Mouse (Mus musculus) hindbrain, embryonic 13.5 days (tissue): ENCODE data around the gene Sema3f. TPM values are rescaled to one million over a fixed set of nuclear protein-coding genes. Genes with fewer than 3 reads are reported as not detected.
A peak's percentile ranks its signal among the peaks of the same experiment; 100 is the strongest.

ENCODE experiments used
- ATAC-seq: fragments of 200-750 bp; cut with Nextera tagmentation; 2 replicates; pipeline ENCODE4 v1.8.0; 2017; ENCODE audit warnings: moderate TSS enrichment; ENCODE audit not compliant: low FRiP score
- H3K27ac ChIP-seq: fragments of 300-500 bp; sonication (generic); 2 replicates; pipeline ENCODE4 v1.5.1; 2015; ENCODE audit warnings: inconsistent platforms, mild to moderate bottlenecking, moderate library complexity
- H3K27me3 ChIP-seq: fragments of 300-500 bp; sonication (generic); 2 replicates; pipeline ENCODE4 v1.6.1; 2015; ENCODE audit warnings: mild to moderate bottlenecking, inconsistent platforms
- H3K36me3 ChIP-seq: fragments of 300-500 bp; sonication (generic); 2 replicates; pipeline ENCODE4 v1.6.1; 2015; ENCODE audit warnings: mild to moderate bottlenecking, inconsistent platforms
- H3K4me1 ChIP-seq: fragments of 300-500 bp; sonication (generic); replicated peaks from 2 replicates; pipeline ENCODE4 v1.6.1; 2015; ENCODE audit warnings: inconsistent platforms
- H3K4me2 ChIP-seq: fragments of 300-500 bp; sonication (generic); 2 replicates; pipeline ENCODE4 v1.6.1; 2015; ENCODE audit warnings: inconsistent platforms, mild to moderate bottlenecking, moderate library complexity
- H3K4me3 ChIP-seq: fragments of 300-500 bp; sonication (generic); 2 replicates; pipeline ENCODE4 v1.5.1; 2015; ENCODE audit warnings: mild to moderate bottlenecking, inconsistent platforms
- H3K9ac ChIP-seq: fragments of 300-500 bp; sonication (generic); 2 replicates; pipeline ENCODE4 v1.6.1; 2015; ENCODE audit warnings: mild to moderate bottlenecking, inconsistent platforms
- H3K9me3 ChIP-seq: fragments of 300-500 bp; sonication (generic); 2 replicates; pipeline ENCODE4 v1.6.1; 2016; ENCODE audit warnings: inconsistent platforms
- WGBS: fragments of 180-500 bp; shearing (Covaris S2); methylation state at CpG from one replicate; pipeline ENCODE4 v1.1.7; 2015; 5-methylcytosine and 5-hydroxymethylcytosine counted together
- polyA plus RNA-seq: library from polyadenylated mRNA; unstranded; fragments of >200 nt; fragmentation: Nextera tagmentation; extraction: Ambion mirVana; gene quantifications from 2 replicates; pipeline ENCODE4 v1.2.1, GENCODE M21; 2015

The Sema3f gene
- polyA plus RNA-seq, result 16.4 and 17.0 TPM in 2 replicates

DNA sequence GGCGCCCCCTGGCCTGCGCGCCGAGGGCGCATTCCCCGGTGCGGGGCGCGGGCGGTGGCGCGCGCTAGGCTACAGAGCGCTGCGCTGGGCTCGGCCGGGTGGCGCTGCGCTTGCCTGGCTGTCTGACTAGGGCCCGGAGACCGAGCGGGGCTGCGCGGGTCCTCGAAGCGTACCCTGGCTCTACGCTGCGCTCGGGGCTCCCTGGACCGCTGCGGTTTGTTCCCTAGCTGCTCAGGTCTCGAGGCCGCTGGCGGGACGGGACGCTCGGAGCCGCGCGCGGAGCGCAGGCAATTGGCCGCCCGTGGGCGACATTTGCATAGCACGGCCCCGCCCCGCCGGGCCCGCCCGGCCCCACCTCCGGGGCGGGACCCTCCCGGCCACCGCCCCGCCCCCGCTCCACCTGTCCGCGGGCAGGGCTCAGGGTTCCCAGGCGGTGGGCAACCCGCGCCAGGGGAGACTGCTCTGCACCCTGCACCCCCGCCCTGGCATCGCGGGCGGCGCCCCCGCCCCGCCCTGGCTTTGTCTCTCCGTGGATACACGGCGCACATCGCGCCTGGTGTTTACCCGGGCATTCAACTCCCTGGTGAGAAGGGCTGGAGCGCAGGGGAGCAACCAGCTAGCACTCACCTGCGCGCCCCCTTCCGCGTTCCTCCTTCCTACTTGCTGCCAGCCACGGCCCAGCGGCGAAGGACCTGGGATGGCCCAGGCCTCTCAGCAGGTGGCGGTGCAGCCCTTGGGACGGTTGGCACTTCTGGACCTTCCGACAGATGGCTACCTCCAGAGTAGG lies at the start of gene Sema3f:
TSS of gene Sema3f (minus strand) at position 779 of the 787 bp plus-strand sequence.
- under 1% methylated on average over 61 of the region's 86 CpGs for WGBS
- Histone ChIP-seq H3K36me3 (peaks cover 7% of the 10 kb centered on the region), H3K4me3 (peak within 1 kb of the TSS; percentile 83), H3K27me3 (peaks cover 45% of the 10 kb centered on the region), H3K4me2 (peak within 1 kb of the TSS; percentile 90), H3K9me3 (no peaks in the 10 kb centered on the region), H3K4me1 (peaks cover 64% of the 10 kb centered on the region), H3K27ac (peak within 1 kb of the TSS; percentile 92), H3K9ac (peak within 1 kb of the TSS; percentile 97)
- ATAC-seq, result peak; percentile 77

DNA sequence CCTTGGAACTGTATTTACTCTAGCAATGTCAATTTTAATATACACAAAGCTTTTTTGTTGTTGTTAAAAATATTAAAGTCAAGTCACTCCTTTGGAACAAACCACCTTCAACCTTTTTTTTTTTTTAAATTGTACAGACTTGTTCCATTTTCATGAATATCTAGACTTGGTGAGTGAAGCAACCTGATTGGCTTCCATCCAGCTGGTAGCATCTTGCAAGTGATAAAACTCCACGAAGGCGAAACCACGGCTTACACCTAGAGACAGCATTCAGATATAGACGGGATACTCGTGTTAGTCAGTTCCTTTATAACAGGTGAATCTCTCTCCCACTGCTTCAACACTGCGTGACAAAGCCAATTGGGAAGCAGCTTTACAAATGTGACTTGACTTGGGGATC lies 49.3 kb upstream of the Sema3f start:
- no peak for ATAC-seq
- H3K4me3 ChIP-seq, result no peak overlapping the region
- no peaks in the 10 kb centered on the region for H3K9me3 ChIP-seq
- 94% methylated on average over 6 of the region's 6 CpGs for WGBS
- H3K4me2 ChIP-seq, result no peak overlapping the region
- H3K36me3 ChIP-seq, result peaks cover 91% of the 10 kb centered on the region
- H3K27ac ChIP-seq, result no peak overlapping the region
- H3K27me3 ChIP-seq, result no peaks in the 10 kb centered on the region
- H3K4me1 ChIP-seq, result no peaks in the 10 kb centered on the region
- no peak overlapping the region for H3K9ac ChIP-seq

DNA sequence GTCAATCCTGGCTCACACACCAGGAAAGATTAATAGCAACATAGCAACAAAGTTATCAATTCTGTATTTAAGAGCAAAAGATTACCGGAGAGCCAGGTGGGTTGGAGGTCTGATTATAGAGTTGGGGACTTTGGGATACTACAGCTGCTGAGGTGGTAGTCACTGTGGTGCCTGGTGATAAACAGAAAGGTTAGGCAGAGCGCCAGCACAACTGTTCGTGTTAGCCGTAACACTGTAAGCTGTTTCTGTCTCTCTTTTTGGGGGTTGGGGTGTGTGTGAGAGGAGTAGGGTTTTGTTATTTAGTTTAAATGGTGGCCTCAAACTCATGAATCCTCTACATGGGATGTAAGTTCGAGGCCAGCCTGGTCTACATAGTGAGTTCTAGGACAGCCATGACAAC lies 40.1 kb upstream of the Sema3f start:
- no peak overlapping the region for H3K4me2 ChIP-seq
- WGBS, result 98% methylated on average over 5 of the region's 5 CpGs
- no peak overlapping the region for H3K4me3 ChIP-seq
- no peaks in the 10 kb centered on the region for H3K27me3 ChIP-seq
- peaks cover 94% of the 10 kb centered on the region for H3K36me3 ChIP-seq
- H3K27ac ChIP-seq, result no peak overlapping the region
- no peaks in the 10 kb centered on the region for H3K4me1 ChIP-seq
- H3K9ac ChIP-seq, result no peak overlapping the region
- no peak for ATAC-seq
- no peaks in the 10 kb centered on the region for H3K9me3 ChIP-seq

DNA sequence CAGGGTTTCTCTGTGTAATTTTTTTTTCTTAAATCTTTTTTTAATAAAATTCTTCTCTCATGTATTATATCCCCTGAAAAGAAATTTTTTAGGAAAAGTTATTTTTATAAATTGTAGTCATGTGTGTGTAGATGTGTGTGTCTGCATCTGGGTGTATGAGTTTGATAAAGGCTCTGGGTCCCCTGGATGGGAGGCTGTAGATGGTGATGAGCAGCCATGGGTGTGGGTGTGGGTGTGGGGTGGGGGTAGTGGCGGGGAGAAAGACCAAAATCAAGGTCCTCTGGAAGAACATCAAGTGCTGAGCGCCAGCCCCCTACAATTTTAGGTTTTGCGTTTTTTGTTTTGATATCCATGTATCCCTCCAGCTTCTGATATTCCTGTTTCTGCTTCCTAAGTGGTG lies 37.8 kb upstream of the Sema3f start:
- Histone ChIP-seq H3K27ac (no peak overlapping the region), H3K9me3 (no peaks in the 10 kb centered on the region), H3K9ac (no peak overlapping the region), H3K36me3 (peaks cover 96% of the 10 kb centered on the region), H3K4me2 (no peak overlapping the region), H3K4me3 (no peak overlapping the region), H3K4me1 (no peaks in the 10 kb centered on the region), H3K27me3 (no peaks in the 10 kb centered on the region)
- no peak for ATAC-seq
- 93% methylated on average over 3 of the region's 3 CpGs for WGBS

DNA sequence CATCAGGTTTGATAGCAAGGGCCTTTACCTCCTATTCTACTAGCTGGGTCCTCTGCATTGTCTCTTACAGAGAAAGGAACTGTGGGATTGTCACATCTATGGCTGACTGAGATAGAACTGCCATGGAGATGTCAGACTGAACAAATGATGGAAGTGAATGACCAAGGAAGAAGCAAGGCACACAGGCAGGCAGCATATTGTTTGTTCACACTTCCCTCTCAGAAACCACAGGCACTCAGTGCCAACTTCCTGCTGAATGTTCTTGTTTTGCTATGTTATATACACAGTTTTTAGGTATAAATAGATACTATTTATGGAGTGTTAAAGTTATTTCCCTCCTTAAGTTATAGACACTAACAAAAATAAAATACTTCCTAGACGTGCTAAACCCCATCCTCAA lies 37.0 kb upstream of the Sema3f start:
- no peaks in the 10 kb centered on the region for H3K27me3 ChIP-seq
- WGBS, result 100% methylated on average over 1 of the region's 1 CpGs
- H3K9me3 ChIP-seq, result no peaks in the 10 kb centered on the region
- peaks cover 98% of the 10 kb centered on the region for H3K36me3 ChIP-seq
- H3K4me2 ChIP-seq, result no peak overlapping the region
- H3K9ac ChIP-seq, result no peak overlapping the region
- no peak for ATAC-seq
- H3K4me3 ChIP-seq, result no peak overlapping the region
- no peak overlapping the region for H3K27ac ChIP-seq
- no peaks in the 10 kb centered on the region for H3K4me1 ChIP-seq

DNA sequence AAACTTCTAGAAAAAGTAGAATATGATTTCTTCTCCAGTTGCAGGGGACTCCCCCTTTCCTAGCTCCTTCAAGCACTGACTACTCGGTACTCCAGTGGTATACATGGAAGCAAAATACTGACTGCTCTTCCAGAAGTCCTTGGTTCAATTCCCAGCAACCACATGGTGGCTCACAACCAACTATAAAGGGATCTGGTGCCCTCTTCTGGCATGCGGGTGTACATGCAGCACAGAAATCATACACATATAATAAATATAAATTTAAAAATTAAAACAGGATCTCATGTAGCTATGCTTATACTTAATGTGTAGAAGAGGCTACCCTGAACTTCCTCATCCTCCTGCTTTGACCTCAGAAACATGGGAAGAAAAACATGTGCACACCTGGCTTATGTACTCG lies 36.4 kb upstream of the Sema3f start:
- no peak overlapping the region for H3K4me2 ChIP-seq
- H3K4me3 ChIP-seq, result no peak overlapping the region
- H3K9ac ChIP-seq, result no peak overlapping the region
- peaks cover 98% of the 10 kb centered on the region for H3K36me3 ChIP-seq
- no peaks in the 10 kb centered on the region for H3K9me3 ChIP-seq
- H3K4me1 ChIP-seq, result no peaks in the 10 kb centered on the region
- no peak for ATAC-seq
- H3K27me3 ChIP-seq, result no peaks in the 10 kb centered on the region
- WGBS, result 96% methylated on average over 3 of the region's 3 CpGs
- H3K27ac ChIP-seq, result no peak overlapping the region

DNA sequence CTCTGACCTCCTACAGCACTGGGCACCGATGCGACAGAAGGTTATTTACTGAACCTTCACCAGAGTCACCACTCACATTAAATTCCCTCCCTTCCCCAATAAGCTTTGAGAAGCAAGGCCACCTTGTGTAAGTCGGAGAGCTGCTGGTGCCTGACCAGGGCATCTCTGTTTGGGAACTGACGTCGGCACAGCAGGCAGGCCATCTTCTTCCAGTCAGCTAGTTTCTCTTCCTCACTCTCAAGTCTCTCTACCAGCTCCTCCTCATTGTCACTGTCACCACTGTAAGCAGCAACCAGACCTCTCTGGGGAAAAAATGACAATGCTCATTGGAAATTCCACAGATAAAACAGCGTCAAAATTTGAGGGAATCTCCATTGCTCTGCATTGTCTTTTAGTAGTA lies 33.8 kb upstream of the Sema3f start:
- no peak overlapping the region for H3K9ac ChIP-seq
- WGBS, result 94% methylated on average over 6 of the region's 6 CpGs
- no peak overlapping the region for H3K4me3 ChIP-seq
- H3K9me3 ChIP-seq, result no peaks in the 10 kb centered on the region
- H3K36me3 ChIP-seq, result peaks cover 98% of the 10 kb centered on the region
- H3K4me2 ChIP-seq, result no peak overlapping the region
- H3K27me3 ChIP-seq, result no peaks in the 10 kb centered on the region
- no peak for ATAC-seq
- no peak overlapping the region for H3K27ac ChIP-seq
- H3K4me1 ChIP-seq, result no peaks in the 10 kb centered on the region

DNA sequence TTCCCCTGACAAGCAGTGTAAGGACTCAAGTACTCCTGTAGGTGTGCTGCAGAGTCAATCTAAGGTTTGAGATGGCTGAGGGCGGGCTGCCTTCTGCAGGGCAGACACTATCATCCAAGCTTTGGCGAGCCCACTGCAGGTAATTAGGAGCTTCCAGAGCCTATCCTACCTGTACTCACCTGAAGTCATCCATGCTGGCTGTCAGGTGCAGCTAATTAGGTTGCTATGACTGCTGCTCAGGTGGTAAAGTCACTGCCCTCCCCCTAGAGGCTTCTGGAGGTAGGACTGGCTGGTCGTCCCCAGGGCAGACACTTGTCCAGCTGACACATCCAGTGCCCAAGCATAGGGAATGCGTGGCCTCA lies 28.5 kb upstream of the Sema3f start:
- Histone ChIP-seq H3K4me2 (no peak overlapping the region), H3K4me1 (peaks cover 41% of the 10 kb centered on the region), H3K9ac (no peak overlapping the region), H3K36me3 (peaks cover 58% of the 10 kb centered on the region), H3K9me3 (no peaks in the 10 kb centered on the region), H3K4me3 (no peak overlapping the region), H3K27me3 (0 out of 2 replicates have a peak, but pooled peaks cover 6% of the 10 kb centered on the region), H3K27ac (peak overlapping the region; percentile 64)
- WGBS, result 50% methylated on average over 4 of the region's 4 CpGs
- peak; percentile 26 for ATAC-seq

DNA sequence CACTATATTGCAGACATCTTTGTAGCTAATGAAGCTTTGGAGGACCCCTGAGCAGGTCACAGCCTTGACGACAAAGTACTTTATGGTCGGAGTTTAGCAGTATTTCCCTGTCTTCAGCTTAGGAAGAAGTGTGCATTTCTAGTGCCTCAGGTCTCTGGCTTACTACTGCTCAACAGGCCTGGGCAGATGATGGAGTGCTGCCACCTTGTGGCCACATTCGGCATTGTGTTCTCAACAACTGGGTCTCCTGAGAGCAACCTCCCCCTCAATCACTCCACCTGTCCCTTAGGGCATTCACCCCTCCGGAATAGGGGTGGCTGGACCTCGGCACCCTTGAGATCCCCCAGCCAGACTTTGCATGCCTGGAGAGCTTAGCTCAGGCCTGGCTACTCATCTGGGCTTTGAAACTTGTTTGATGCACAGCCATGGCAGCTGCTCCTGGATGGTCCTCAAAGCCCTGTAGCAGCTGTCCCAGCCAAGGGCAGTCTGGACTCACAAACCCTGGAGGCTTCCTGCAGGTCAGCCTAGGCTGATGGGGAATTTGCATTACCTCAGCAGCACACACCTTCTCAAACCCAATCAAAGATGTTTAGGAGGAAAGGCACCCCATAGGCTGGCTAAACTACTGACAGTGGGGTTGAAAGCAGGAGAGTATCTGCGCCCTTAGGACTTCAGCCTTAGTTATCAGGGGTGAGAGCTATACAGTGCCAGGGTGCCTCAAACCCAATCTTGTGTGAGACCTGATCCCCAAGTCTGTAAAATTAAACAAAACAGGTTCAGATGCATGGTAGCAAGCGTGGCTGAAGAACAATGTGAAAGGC lies 28.0 kb upstream of the Sema3f start:
- peaks cover 52% of the 10 kb centered on the region for H3K36me3 ChIP-seq
- 21% methylated on average over 7 of the region's 7 CpGs for WGBS
- H3K4me1 ChIP-seq, result peaks cover 41% of the 10 kb centered on the region
- H3K4me3 ChIP-seq, result no peak overlapping the region
- peak; percentile 59 for ATAC-seq
- H3K9me3 ChIP-seq, result no peaks in the 10 kb centered on the region
- no peak overlapping the region for H3K9ac ChIP-seq
- H3K27ac ChIP-seq, result peak overlapping the region; percentile 64
- 0 out of 2 replicates have a peak, but pooled peaks cover 6% of the 10 kb centered on the region for H3K27me3 ChIP-seq
- H3K4me2 ChIP-seq, result no peak overlapping the region

DNA sequence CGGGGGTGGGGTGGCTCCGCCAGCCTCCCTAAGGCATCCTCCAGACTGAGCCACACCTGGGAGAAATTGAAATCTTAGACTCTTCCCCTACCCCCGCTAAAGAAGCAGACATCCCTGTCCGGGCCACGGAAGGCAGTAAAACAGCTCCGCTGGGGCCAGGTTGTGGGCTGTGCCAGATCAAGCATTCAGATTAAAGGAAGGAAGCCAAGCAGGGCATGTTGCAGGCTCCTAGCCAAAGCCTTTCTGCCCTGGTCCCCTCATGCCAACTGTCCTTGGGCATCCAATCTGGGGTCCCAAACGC lies 25.9 kb upstream of the Sema3f start:
- no peaks in the 10 kb centered on the region for H3K9me3 ChIP-seq
- peak overlapping the region; percentile 45 for H3K4me2 ChIP-seq
- H3K4me1 ChIP-seq, result peaks cover 45% of the 10 kb centered on the region
- H3K27ac ChIP-seq, result peak overlapping the region; percentile 85
- peaks cover 31% of the 10 kb centered on the region for H3K36me3 ChIP-seq
- 3% methylated on average over 7 of the region's 7 CpGs for WGBS
- H3K27me3 ChIP-seq, result 0 out of 2 replicates have a peak, but pooled peaks cover 6% of the 10 kb centered on the region
- peak overlapping the region; percentile 9; the same call in 1 of the 2 replicates for H3K4me3 ChIP-seq
- H3K9ac ChIP-seq, result peak overlapping the region; percentile 64
- ATAC-seq, result peak; percentile 9; the same call in 1 of the 2 replicates

DNA sequence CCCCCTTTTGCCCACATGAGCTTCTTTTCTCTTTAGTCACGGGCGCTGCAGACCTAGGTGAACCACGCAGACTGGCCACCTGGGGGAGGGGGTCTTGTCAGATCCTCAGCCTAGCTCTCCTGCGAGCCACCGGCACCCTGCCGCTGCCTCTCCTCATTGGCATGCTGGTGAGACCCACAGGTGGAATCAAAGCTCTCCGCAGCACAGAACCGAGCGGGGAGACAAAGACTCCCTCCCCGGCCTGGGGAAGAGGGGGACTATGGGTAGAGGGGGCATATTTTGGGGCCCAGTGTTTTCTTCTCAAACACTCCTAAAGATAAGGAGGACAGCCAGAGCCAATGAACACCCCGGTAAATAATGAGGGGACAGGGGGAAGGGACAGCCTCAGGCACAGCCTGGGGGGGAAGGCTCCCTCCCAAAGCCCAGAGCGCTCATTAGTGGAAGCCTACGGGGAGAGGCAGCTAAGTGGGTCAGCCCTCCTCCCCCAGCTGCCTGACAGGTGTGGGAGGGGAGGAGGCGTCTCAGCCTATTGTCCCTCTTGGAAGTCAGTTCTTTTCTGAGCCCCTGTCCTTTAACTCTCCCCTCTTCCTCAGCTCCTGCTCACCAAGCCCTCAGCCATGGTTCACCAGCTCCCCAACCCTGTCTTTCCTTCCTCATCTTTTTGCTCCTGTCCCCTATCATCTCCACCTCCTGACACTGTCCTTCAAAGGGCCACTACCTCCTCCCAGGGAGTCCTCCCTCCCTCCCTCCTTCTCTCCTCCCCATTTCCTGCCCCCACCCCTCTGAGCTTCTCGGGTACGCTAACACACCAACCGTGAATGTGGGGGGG lies 25.3 kb upstream of the Sema3f start:
- ATAC-seq, result no peak

DNA sequence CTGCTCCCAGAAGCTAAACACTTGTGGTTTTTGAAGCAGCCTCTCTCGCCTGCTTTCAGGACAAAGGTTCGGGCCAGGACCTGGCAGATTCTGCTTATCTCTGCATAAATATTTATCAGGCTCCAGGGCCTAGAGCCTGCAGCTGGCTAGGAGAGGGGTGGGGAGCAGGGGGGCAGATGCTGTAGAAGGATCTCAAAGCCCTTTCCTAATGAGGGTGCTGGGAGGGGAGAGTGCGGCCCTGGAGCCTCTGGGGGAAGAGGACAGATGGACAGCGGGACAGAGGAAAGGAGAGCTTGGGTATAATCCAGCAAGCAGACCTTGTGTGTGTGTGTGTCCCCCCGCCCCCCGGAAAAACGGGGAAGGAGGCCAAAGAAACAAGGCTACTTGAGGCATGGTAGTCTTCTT lies 24.3 kb upstream of the Sema3f start:
- Histone ChIP-seq H3K27me3 (0 out of 2 replicates have a peak, but pooled peaks cover 6% of the 10 kb centered on the region), H3K36me3 (peaks cover 15% of the 10 kb centered on the region), H3K4me1 (peaks cover 60% of the 10 kb centered on the region), H3K4me2 (no peak overlapping the region), H3K9me3 (no peaks in the 10 kb centered on the region), H3K4me3 (no peak overlapping the region), H3K27ac (peak overlapping the region; percentile 85), H3K9ac (no peak overlapping the region)
- ATAC-seq, result no peak
- WGBS, result 18% methylated on average over 7 of the region's 7 CpGs

More for the DNA sequence above, 25.3 kb upstream of the Sema3f start:
- Histone ChIP-seq H3K27ac (peak overlapping the region; percentile 85), H3K9me3 (no peaks in the 10 kb centered on the region), H3K4me1 (peaks cover 50% of the 10 kb centered on the region), H3K9ac (peak overlapping the region; percentile 64), H3K27me3 (0 out of 2 replicates have a peak, but pooled peaks cover 6% of the 10 kb centered on the region), H3K4me2 (peak overlapping the region; percentile 45), H3K4me3 (peak overlapping the region; percentile 9), H3K36me3 (peaks cover 25% of the 10 kb centered on the region)
- 2% methylated on average over 17 of the region's 17 CpGs for WGBS
